Mouse (Mus musculus): ENCODE data around the gene Adamtsl3. TPM values are rescaled to one million over a fixed set of nuclear protein-coding genes. Genes with fewer than 3 reads are reported as not detected.

The Adamtsl3 gene
- polyA plus RNA-seq, 1 experiment: 0.20 TPM

DNA sequence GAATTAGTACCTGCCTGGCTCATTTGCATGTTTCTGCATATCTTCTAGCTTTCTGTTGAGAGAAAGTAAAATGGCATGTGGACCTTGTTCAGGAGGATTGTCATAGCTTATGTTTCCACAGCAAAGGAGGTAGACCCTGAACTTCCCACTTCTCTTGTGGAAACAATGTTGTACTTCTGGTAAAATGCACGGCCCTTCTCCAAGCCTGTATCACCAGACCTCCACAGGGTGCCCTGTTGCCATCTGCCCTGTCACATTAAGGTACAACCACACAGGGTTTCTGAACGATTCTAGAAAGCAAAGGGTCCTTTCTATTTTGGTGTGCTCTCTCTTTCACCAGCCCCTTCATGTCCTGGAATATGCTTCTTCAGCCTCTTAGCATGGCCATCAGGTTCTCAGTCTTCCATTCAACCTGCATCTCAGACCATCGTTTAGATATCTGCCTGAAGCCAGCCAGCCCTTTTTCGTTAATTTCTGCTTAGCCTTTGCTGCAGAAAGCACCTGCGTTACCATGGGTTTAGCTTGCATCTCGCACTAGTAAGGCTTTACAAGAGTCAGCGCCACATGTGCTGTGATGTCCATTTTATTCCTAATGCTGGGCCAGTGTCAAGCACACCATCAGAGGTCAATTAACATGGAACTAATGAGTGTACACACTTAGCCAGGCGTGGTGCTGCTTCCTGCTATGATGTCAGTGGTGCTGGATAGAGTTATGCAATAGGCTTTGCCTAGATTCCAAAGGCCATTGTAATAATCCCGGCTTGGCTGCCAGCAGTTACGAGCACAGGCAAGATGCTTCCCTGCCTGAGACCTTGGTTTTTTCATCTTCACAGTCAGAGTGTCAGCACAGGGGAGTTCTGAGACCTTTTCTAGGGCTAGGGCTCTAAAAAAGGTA, 143.6 kb downstream of the Adamtsl3 start:
- TF ChIP-seq CTCF (IDR thresholded peaks at IDR 0.05; ENCODE audit: control insufficient read depth, insufficient read depth, low read length): no peak
- no peak for TF ChIP-seq POLR2A (IDR thresholded peaks at IDR 0.05; ENCODE audit: borderline replicate concordance, control insufficient read depth, low read depth, low read length)
- WGBS: 69% methylated on average over 10 of the region's 10 CpGs
- no peak overlapping the region for H3K27ac ChIP-seq (ENCODE audit: control insufficient read depth, insufficient read depth, low read depth, low read length, poor library complexity)
- H3K4me3 ChIP-seq (replicated peaks; ENCODE audit: control insufficient read depth, low read depth, low read length): no peak overlapping the region
- no peaks in the 10 kb centered on the region for H3K4me1 ChIP-seq (ENCODE audit: control insufficient read depth, insufficient read depth, low read length)

DNA sequence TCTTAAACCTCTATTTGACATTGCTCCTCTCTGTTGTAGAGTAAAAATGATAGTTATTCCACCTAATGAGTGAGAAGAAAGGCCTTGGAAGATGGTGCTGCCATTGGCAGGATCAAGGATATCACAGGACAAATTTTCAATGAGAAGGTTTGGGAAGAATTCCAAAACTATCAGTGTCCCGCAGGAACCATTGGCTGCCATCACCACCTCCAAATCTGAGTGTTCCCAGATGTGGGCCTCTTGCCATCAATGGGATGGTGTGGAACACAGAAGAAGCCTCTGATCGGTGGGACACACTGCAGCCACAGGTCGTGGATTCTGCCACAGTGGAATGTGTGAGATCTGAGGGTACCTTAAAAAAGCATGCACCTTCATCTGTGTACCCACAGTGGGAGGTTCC, 147.9 kb downstream of the Adamtsl3 start:
- 79% methylated on average over 3 of the region's 3 CpGs for WGBS
- Histone ChIP-seq H3K4me1 (ENCODE audit: control insufficient read depth, insufficient read depth, low read length) (no peaks in the 10 kb centered on the region), H3K27ac (ENCODE audit: control insufficient read depth, insufficient read depth, low read depth, low read length, poor library complexity) (no peak overlapping the region), H3K4me3 (replicated peaks; ENCODE audit: control insufficient read depth, low read depth, low read length) (no peak overlapping the region)
- no peak for TF ChIP-seq POLR2A (IDR thresholded peaks at IDR 0.05; ENCODE audit: borderline replicate concordance, control insufficient read depth, low read depth, low read length)
- no peak for TF ChIP-seq CTCF (IDR thresholded peaks at IDR 0.05; ENCODE audit: control insufficient read depth, insufficient read depth, low read length)

DNA sequence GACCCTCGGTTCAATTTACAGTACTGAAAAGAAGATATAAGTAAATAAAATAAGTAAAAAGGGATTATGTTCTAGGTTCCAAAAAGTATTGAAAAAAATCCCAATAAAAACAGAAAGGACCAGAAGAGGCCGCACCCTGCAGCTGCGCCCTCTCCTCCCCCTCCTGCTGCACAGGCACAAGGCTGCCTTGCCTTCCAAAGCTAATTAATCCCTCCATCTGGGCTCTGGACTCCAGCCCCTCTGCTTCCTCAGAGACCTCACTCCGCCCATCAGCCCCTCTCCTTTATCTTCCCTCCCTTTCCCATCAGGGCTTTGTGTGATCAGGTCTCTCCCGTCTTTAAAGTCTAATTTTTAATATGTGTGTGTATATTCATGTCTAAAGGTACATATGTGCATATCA, 149.3 kb downstream of the Adamtsl3 start:
- TF ChIP-seq CTCF (IDR thresholded peaks at IDR 0.05; ENCODE audit: control insufficient read depth, insufficient read depth, low read length): no peak
- no peak for TF ChIP-seq POLR2A (IDR thresholded peaks at IDR 0.05; ENCODE audit: borderline replicate concordance, control insufficient read depth, low read depth, low read length)
- Histone ChIP-seq H3K27ac (ENCODE audit: control insufficient read depth, insufficient read depth, low read depth, low read length, poor library complexity) (no peak overlapping the region), H3K4me1 (ENCODE audit: control insufficient read depth, insufficient read depth, low read length) (no peaks in the 10 kb centered on the region), H3K4me3 (replicated peaks; ENCODE audit: control insufficient read depth, low read depth, low read length) (no peak overlapping the region)
- 73% methylated on average over 5 of the region's 5 CpGs for WGBS

GRCm38 (mm10) chr7:82485344-82485954, 150.0 kb downstream of the Adamtsl3 start:
- Histone ChIP-seq H3K27ac (ENCODE audit: control insufficient read depth, insufficient read depth, low read depth, low read length, poor library complexity) (no peak overlapping the region), H3K4me3 (replicated peaks; ENCODE audit: control insufficient read depth, low read depth, low read length) (no peak overlapping the region), H3K4me1 (ENCODE audit: control insufficient read depth, insufficient read depth, low read length) (no peaks in the 10 kb centered on the region)
- TF ChIP-seq CTCF (IDR thresholded peaks at IDR 0.05; ENCODE audit: control insufficient read depth, insufficient read depth, low read length) (no peak), POLR2A (IDR thresholded peaks at IDR 0.05; ENCODE audit: borderline replicate concordance, control insufficient read depth, low read depth, low read length) (no peak)
- WGBS: 71% methylated on average over 7 of the region's 7 CpGs

- TF ChIP-seq POLR2A (IDR thresholded peaks at IDR 0.05; ENCODE audit: borderline replicate concordance, control insufficient read depth, low read depth, low read length): no peak
- TF ChIP-seq CTCF (IDR thresholded peaks at IDR 0.05; ENCODE audit: control insufficient read depth, insufficient read depth, low read length): no peak
- 74% methylated on average over 1 of the region's 1 CpGs for WGBS
- Histone ChIP-seq H3K4me3 (replicated peaks; ENCODE audit: control insufficient read depth, low read depth, low read length) (no peak overlapping the region), H3K4me1 (ENCODE audit: control insufficient read depth, insufficient read depth, low read length) (no peaks in the 10 kb centered on the region), H3K27ac (ENCODE audit: control insufficient read depth, insufficient read depth, low read depth, low read length, poor library complexity) (no peak overlapping the region)
Measured at GRCm38 (mm10) chr7:82491018-82491417, 155.5 kb downstream of the Adamtsl3 start.

GRCm38 (mm10) chr7:82492881-82493280, 157.4 kb downstream of the Adamtsl3 start:
- no peaks in the 10 kb centered on the region for H3K4me1 ChIP-seq (ENCODE audit: control insufficient read depth, insufficient read depth, low read length)
- WGBS: 84% methylated on average over 12 of the region's 12 CpGs
- no peak overlapping the region for H3K27ac ChIP-seq (ENCODE audit: control insufficient read depth, insufficient read depth, low read depth, low read length, poor library complexity)
- no peak overlapping the region for H3K4me3 ChIP-seq (replicated peaks; ENCODE audit: control insufficient read depth, low read depth, low read length)
- TF ChIP-seq POLR2A (IDR thresholded peaks at IDR 0.05; ENCODE audit: borderline replicate concordance, control insufficient read depth, low read depth, low read length): no peak
- TF ChIP-seq CTCF (IDR thresholded peaks at IDR 0.05; ENCODE audit: control insufficient read depth, insufficient read depth, low read length): no peak

GRCm38 (mm10) chr7:82494220-82494619, 158.7 kb downstream of the Adamtsl3 start:
- 84% methylated on average over 2 of the region's 2 CpGs for WGBS
- TF ChIP-seq CTCF (IDR thresholded peaks at IDR 0.05; ENCODE audit: control insufficient read depth, insufficient read depth, low read length) (no peak), POLR2A (IDR thresholded peaks at IDR 0.05; ENCODE audit: borderline replicate concordance, control insufficient read depth, low read depth, low read length) (no peak)
- H3K27ac ChIP-seq (ENCODE audit: control insufficient read depth, insufficient read depth, low read depth, low read length, poor library complexity): no peak overlapping the region
- H3K4me3 ChIP-seq (replicated peaks; ENCODE audit: control insufficient read depth, low read depth, low read length): no peak overlapping the region
- H3K4me1 ChIP-seq (ENCODE audit: control insufficient read depth, insufficient read depth, low read length): no peaks in the 10 kb centered on the region

DNA sequence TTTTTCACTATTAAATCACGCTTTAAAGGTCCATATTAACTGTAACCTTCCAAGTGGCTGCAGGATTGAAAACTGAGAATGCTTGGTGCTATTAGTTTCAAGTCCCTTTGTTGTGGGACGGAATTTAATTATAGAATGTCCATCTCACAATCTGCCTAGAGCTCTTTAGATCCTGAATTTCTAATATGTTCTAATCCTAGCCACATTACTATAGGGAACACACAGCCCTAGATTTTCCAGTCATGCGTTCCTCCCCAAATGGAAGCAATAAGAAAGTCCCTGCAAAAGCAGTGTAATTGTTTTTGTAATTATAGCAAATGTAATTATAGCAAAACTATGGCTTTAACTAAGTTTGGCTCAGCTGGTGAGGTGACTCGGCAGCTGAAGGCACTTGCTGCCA, 161.6 kb downstream of the Adamtsl3 start:
- 74% methylated on average over 4 of the region's 4 CpGs for WGBS
- TF ChIP-seq POLR2A (IDR thresholded peaks at IDR 0.05; ENCODE audit: borderline replicate concordance, control insufficient read depth, low read depth, low read length) (no peak), CTCF (IDR thresholded peaks at IDR 0.05; ENCODE audit: control insufficient read depth, insufficient read depth, low read length) (no peak)
- Histone ChIP-seq H3K4me3 (replicated peaks; ENCODE audit: control insufficient read depth, low read depth, low read length) (no peak overlapping the region), H3K27ac (ENCODE audit: control insufficient read depth, insufficient read depth, low read depth, low read length, poor library complexity) (no peak overlapping the region), H3K4me1 (ENCODE audit: control insufficient read depth, insufficient read depth, low read length) (no peaks in the 10 kb centered on the region)

All from bone marrow, adult 2 months (tissue).